Mouse (Mus musculus): Measurements from ENCODE around the gene Tuft1.

DNA sequence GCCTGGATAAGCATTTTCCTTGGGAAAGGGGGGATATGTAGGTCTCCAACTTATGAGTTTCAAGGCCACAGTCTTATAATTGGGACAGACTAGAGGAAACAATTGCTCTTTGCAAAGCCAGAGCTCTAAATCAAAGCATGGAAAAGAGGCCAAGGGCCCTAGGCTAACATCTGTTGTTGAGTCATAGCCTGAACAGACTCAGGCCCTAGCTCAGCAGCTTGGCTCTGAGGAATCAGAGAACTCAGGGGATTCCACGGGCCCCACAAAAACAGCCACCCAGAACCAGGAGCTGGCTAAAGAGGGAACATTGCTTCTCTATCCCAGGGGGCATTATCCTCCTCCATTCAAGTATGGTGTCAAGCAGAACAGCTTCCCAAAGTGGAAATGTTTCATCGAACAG, 48.1 kb downstream of the Tuft1 start:
- TF ChIP-seq POLR2A (IDR thresholded peaks at IDR 0.05; ENCODE audit: insufficient read depth, low read length) (no peak), CTCF (IDR thresholded peaks at IDR 0.05; ENCODE audit: low read depth, low read length) (no peak), EP300 (IDR thresholded peaks at IDR 0.05; ENCODE audit: insufficient read depth, low read depth, low read length) (no peak)
